Mouse (Mus musculus) lung, postnatal 0 days (tissue): Measurements from ENCODE around the gene Rtn2.
A peak's percentile ranks its signal among the peaks of the same experiment; 100 is the strongest.

Experiments used
- CTCF ChIP-seq: IDR thresholded peaks from 2 replicates; pipeline ENCODE4 v1.5.1; 2016; ENCODE audit warnings: antibody characterized with exemption, mild to moderate bottlenecking
- EP300 ChIP-seq: IDR thresholded peaks from 2 replicates; pipeline ENCODE4 v1.6.1; 2016; ENCODE audit warnings: antibody characterized with exemption, mild to moderate bottlenecking, control low read depth

- TF ChIP-seq CTCF = peak; percentile 98
- TF ChIP-seq EP300 = no peak
Observed at GRCm38 (mm10) chr7:19342481-19343027, 60.1 kb downstream of the Rtn2 start.
